Mouse (Mus musculus) kidney, adult 8-10 months (tissue): ENCODE measurements at regions not wholly inside any gene's neighbourhood (a gene's known extent, or its start where the extent isn't known, plus 50 kb on each side); places are given as distances from the start of the nearest gene placed in this dataset.

ENCODE experiments used
- DNase-seq, 2 experiments: peaks; one replicate each; pipeline ENCODE4 v3.0.0; 2022

DNA sequence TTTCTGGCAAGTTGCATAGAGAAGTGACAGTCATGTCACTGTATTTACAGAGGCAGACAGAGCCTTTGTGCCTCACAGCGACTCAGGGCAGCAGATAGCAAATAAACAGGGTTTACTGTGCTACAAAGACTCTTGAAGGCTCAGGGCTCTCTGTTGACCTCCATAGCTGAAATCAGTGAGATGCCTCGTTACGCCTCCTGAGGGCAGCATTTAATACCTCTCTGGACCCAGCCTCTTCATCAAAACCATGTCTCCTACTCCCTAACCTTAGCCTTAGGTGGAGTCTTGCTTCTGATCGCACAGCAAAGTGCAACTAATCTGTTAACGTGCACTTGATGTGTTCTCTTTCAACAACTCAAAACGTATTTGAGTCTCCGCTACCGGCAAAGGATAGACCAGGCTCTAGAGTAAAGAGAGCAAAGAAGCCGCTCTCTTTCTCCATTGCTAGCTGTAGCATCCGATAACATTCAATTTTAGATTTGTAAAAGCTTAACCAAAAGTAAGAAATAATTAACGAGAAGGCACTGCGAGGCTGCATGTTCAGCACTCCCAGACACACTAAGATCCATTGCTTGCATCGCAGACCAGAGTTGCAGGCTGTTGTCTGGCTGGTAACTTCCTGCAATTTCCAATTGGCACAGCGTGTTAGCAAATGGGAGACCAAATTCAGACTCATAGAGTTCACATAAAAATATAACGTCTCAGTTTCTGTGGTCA, 101.1 kb upstream of the Man2a1 start:
- peak; percentile 53 to 74 for DNase-seq

DNA sequence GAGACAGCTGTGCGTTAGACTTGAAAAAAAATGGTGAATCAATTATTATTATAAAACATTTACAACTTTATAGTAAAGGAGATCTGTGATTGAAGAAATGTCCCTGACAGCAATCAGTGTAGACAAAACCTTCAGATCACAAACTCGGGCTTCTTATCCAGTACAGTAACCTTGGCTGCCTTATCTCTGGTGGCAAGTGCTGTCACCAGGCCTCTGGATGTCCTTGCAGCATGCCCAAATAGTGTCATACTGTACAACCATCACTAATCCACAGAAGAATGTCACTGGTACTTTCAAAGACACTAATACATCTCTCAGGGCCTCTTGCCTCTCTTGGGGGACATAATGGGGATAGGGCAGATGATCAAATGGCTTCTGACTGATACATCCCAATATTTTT, 98.2 kb upstream of the Man2a1 start:
- no peak for DNase-seq

DNA sequence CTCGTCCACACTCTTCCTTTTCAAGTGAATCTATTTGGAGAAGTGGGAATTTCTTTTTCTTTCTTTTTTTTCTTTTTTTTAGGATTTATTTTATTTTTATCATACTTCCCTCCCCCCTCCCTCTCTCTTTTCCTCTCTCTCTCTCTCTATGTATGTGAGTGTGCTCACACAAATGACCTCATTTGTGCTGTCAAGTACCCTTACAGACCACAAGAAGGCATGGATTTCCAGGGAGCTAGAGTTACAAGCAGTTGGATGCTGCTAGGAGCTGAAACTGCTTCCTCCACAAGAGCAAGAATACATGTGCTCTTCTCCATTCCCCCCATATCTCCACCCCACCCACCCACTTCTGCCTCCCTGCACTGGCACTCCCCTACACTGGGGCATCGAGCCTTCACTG, 94.6 kb upstream of the Man2a1 start:
- no peak for DNase-seq

GRCm38 (mm10) chr17:64511139-64511779, 89.3 kb upstream of the Man2a1 start:
- DNase-seq, result no peak

GRCm38 (mm10) chr17:64522213-64522612, 78.3 kb upstream of the Man2a1 start:
- no peak for DNase-seq

DNA sequence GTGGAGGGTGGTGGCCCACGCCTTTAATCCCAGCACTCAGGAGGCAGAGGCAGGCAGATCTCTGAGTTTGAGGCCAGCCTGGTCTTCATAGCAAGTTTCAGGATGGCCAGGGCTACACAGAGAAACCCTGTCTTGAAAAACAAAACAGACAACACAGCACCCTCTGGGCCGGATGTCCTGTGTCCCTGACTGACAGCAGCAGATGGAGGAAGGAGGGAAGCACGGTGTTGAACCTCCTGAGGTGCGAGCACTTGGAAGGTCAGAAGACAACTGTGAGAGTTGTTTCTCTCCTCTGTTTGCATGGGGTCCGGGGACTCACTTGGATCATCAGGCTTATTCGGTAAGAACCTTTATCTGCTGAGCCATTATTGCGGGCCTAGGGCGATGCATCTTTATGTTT, 76.6 kb upstream of the Man2a1 start:
- no peak for DNase-seq

GRCm38 (mm10) chr17:64527817-64528216, 72.7 kb upstream of the Man2a1 start:
- no peak for DNase-seq

- DNase-seq, result no peak
These were observed 72.1 kb upstream of the Man2a1 start for GRCm38 (mm10) chr17:64528476-64528875.

GRCm38 (mm10) chr17:64529296-64529994, 71.1 kb upstream of the Man2a1 start:
- no peak for DNase-seq

- DNase-seq, result no peak
These were observed 69.4 kb upstream of the Man2a1 start for GRCm38 (mm10) chr17:64531150-64531549.

DNA sequence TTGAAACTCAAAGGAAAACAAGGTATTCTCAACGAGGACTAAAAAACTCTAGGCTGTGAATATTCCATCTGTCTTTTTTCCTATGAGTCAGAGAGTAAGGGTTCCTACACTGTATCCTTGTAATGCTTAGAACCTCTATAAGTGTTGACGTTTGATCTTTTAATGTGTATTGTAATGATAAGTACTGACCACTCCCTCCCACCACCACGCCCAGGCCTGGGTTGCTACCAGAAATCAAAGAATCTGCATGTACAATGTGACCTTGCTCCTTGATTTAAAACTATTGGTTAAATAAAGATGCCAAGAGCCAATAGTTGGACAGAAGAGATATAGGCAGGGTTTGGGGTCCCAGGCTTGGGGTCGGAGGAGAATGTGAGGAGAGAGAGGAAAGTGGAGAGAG, 66.2 kb upstream of the Man2a1 start:
- no peak for DNase-seq

GRCm38 (mm10) chr17:64538520-64538953, 62.0 kb upstream of the Man2a1 start:
- DNase-seq, result peak; percentile 23 to 30

DNA sequence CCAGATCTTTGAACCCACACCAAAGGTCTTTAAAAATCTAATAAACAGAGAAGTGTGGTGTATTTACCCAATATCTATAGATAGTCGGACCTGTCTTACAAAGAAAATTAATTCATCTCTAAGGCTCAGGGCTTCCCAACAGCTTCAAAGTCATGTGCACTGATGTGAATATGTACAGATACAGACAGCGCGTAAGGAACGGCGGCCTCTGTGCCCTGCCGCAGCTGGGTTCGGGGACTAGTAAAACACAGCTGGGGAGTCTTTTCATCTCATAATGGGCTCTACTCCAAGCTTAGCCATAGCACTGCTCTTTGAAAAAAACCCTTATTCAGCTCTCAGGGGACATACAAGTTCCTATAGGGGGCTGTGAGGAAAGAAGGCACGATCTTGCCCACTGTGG, 60.1 kb upstream of the Man2a1 start:
- no peak for DNase-seq

- no peak for DNase-seq
These were observed 52.0 kb upstream of the Man2a1 start for GRCm38 (mm10) chr17:64548536-64548935.

DNA sequence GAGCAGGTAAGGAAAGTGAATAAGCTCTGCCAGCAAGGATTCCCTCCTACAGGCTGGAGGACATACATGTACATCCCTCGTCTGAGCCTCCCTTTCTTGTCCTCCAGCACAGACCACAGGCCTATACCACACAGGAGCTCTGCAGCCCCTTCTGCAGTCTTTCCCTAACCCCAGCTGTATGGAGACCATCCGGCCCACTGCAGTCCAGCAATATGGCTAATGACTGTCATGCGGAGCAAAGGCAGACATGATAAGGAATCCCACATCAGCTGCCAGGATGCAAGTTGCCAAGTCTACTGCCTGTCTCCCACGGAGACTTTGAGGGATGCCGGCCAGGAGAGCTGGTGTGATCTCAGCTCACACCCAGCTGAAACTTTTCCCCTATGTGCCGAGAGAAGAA, 50.5 kb upstream of the Man2a1 start:
- DNase-seq, result no peak
